Mouse (Mus musculus) bone marrow macrophage, adult 2 months (primary cell): ENCODE results near the gene Serpini1. TPM values are rescaled to one million over a fixed set of nuclear protein-coding genes. Genes with fewer than 3 reads are reported as not detected.

Source experiments
- H3K27ac ChIP-seq: 2 replicates; pipeline ENCODE4 v1.5.1; 2012; ENCODE audit warnings: low read depth, low read length; ENCODE audit not compliant: insufficient read depth
- H3K4me1 ChIP-seq: 2 replicates; pipeline ENCODE4 v1.6.1; 2012; ENCODE audit warnings: low read length; ENCODE audit not compliant: control insufficient read depth, insufficient read depth
- H3K4me3 ChIP-seq: 2 replicates; pipeline ENCODE4 v1.5.1; 2012; ENCODE audit warnings: mild to moderate bottlenecking, low read length, moderate library complexity; ENCODE audit not compliant: insufficient read depth
- CTCF ChIP-seq: IDR thresholded peaks from 2 replicates; pipeline ENCODE4 v1.5.1; 2012; ENCODE audit warnings: low read depth, mild to moderate bottlenecking, low read length, moderate library complexity
- POLR2A ChIP-seq: IDR thresholded peaks from 2 replicates; pipeline ENCODE4 v1.6.1; 2012; ENCODE audit warnings: mild to moderate bottlenecking, low read depth, low read length, borderline replicate concordance
- polyA plus RNA-seq: library from polyadenylated mRNA; stranded (reverse); fragments of >200 nt; gene quantifications from 2 replicates; pipeline ENCODE4 v1.2.4, GENCODE M21; 2012; ENCODE audit not compliant: missing spikeins, insufficient read depth, insufficient read length

Gene Serpini1
- polyA plus RNA-seq, 1 experiment = 0.80 TPM

- no peak overlapping the region for H3K4me3 ChIP-seq
- no peak overlapping the region for H3K27ac ChIP-seq
- TF ChIP-seq CTCF (no peak), POLR2A (no peak)
- H3K4me1 ChIP-seq = no peaks in the 10 kb centered on the region
Observed at GRCm38 (mm10) chr3:75670425-75670824, 113.1 kb downstream of the Serpini1 start.

GRCm38 (mm10) chr3:75682881-75683280 is 125.5 kb downstream of the Serpini1 start:
- H3K27ac ChIP-seq = no peak overlapping the region
- H3K4me1 ChIP-seq = no peaks in the 10 kb centered on the region
- H3K4me3 ChIP-seq = no peak overlapping the region
- TF ChIP-seq CTCF (no peak), POLR2A (no peak)

GRCm38 (mm10) chr3:75686775-75687174 is 129.4 kb downstream of the Serpini1 start:
- no peak overlapping the region for H3K27ac ChIP-seq
- no peaks in the 10 kb centered on the region for H3K4me1 ChIP-seq
- no peak overlapping the region for H3K4me3 ChIP-seq
- no peak for TF ChIP-seq CTCF
- no peak for TF ChIP-seq POLR2A

GRCm38 (mm10) chr3:75687187-75687825 is 130.0 kb downstream of the Serpini1 start:
- Histone ChIP-seq H3K4me3 (no peak overlapping the region), H3K27ac (no peak overlapping the region), H3K4me1 (no peaks in the 10 kb centered on the region)
- TF ChIP-seq POLR2A = no peak

- TF ChIP-seq CTCF (no peak), POLR2A (no peak)
- Histone ChIP-seq H3K4me3 (no peak overlapping the region), H3K4me1 (no peaks in the 10 kb centered on the region)
Observed at GRCm38 (mm10) chr3:75690321-75690720, 133.0 kb downstream of the Serpini1 start.

GRCm38 (mm10) chr3:75692088-75692487 is 134.7 kb downstream of the Serpini1 start:
- H3K4me1 ChIP-seq = no peaks in the 10 kb centered on the region
- H3K27ac ChIP-seq = no peak overlapping the region
- no peak for TF ChIP-seq CTCF
- no peak for TF ChIP-seq POLR2A
- H3K4me3 ChIP-seq = no peak overlapping the region

More at GRCm38 (mm10) chr3:75690321-75690720, 133.0 kb downstream of the Serpini1 start:
- H3K27ac ChIP-seq = no peak overlapping the region

Other genes with a start within 250 kb of the Serpini1 start
- not detected in 2 replicates for gene Wdr49, start 75.4 kb upstream of the Serpini1 start, polyA plus RNA-seq
- 106 and 110 TPM in 2 replicates for gene Pdcd10, start 691 bp upstream of the Serpini1 start, polyA plus RNA-seq
- not detected in 2 replicates for gene Gm29133, start 190.7 kb downstream of the Serpini1 start, polyA plus RNA-seq